Mouse (Mus musculus): Measurements from ENCODE around the gene Slc50a1. TPM values are rescaled to one million over a fixed set of nuclear protein-coding genes. Genes with fewer than 3 reads are reported as not detected.

Slc50a1 gene
- polyA plus RNA-seq, 1 experiment from 2014 or later = 55.1 TPM

DNA sequence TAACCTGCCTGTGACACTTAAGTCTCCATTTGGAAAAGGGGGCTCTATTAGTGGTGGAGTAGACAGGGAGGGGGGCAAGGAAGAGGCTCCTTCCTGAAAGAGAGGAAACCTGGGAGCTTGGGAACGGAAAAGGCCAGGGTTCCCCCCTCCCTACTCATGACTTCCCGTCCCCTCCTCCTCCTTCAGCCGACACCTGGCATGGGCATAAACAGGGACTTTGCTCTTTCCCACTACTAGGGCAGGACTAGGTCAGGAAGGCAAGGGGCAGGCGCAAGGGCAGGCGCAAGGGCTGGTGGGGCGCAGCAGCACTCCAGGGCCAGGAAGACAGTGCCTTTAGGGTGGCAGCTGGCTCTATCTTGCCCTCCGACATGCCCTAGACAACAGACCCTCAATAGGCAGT, 7.7 kb upstream of the Slc50a1 start:
- peak overlapping the region; percentile 51 for H3K4me3 ChIP-seq (ENCODE audit: low read length)
- peaks cover 16% of the 10 kb centered on the region for H3K36me3 ChIP-seq (ENCODE audit: control insufficient read depth, insufficient read depth, low read length)
- WGBS = 36% methylated on average over 6 of the region's 7 CpGs
- H3K9me3 ChIP-seq (ENCODE audit: control insufficient read depth, low read length) = no peaks in the 10 kb centered on the region
- H3K4me2 ChIP-seq (replicated peaks; ENCODE audit: low read depth, low read length) = peak overlapping the region; percentile 65
- peak overlapping the region; percentile 89 for H3K27ac ChIP-seq (ENCODE audit: low read depth, low read length)
- no peak for ATAC-seq (ENCODE audit: low FRiP score, low TSS enrichment)
- H3K27me3 ChIP-seq (ENCODE audit: control insufficient read depth, insufficient read depth, low read length) = peaks cover 2% of the 10 kb centered on the region
- H3K4me1 ChIP-seq (ENCODE audit: control insufficient read depth, insufficient read depth, low read length) = peaks cover 44% of the 10 kb centered on the region
- H3K9ac ChIP-seq (ENCODE audit: low read depth, low read length) = peak overlapping the region; percentile 78; the same call in 1 of the 2 replicates

- peaks cover 44% of the 10 kb centered on the region for H3K4me1 ChIP-seq (ENCODE audit: control insufficient read depth, insufficient read depth, low read length)
- peaks cover 20% of the 10 kb centered on the region for H3K36me3 ChIP-seq (ENCODE audit: control insufficient read depth, insufficient read depth, low read length)
- peaks cover 2% of the 10 kb centered on the region for H3K27me3 ChIP-seq (ENCODE audit: control insufficient read depth, insufficient read depth, low read length)
- WGBS = 14% methylated on average over 14 of the region's 14 CpGs
- no peaks in the 10 kb centered on the region for H3K9me3 ChIP-seq (ENCODE audit: control insufficient read depth, low read length)
- peak overlapping the region; percentile 78; the same call in 1 of the 2 replicates for H3K9ac ChIP-seq (ENCODE audit: low read depth, low read length)
- peak; percentile 11; the same call in 1 of the 2 replicates for ATAC-seq (ENCODE audit: low FRiP score, low TSS enrichment)
- peak overlapping the region; percentile 51 for H3K4me3 ChIP-seq (ENCODE audit: low read length)
- peak overlapping the region; percentile 89 for H3K27ac ChIP-seq (ENCODE audit: low read depth, low read length)
- H3K4me2 ChIP-seq (replicated peaks; ENCODE audit: low read depth, low read length) = peak overlapping the region; percentile 65
These were observed 7.1 kb upstream of the Slc50a1 start for GRCm38 (mm10) chr3:89277281-89278021.

- Histone ChIP-seq H3K9ac (ENCODE audit: low read depth, low read length) (no peak overlapping the region), H3K36me3 (ENCODE audit: control insufficient read depth, insufficient read depth, low read length) (peaks cover 30% of the 10 kb centered on the region), H3K27ac (ENCODE audit: low read depth, low read length) (no peak overlapping the region), H3K4me2 (replicated peaks; ENCODE audit: low read depth, low read length) (no peak overlapping the region), H3K4me1 (ENCODE audit: control insufficient read depth, insufficient read depth, low read length) (peaks cover 31% of the 10 kb centered on the region), H3K27me3 (ENCODE audit: control insufficient read depth, insufficient read depth, low read length) (no peaks in the 10 kb centered on the region; the same call in 1 of the 2 replicates), H3K9me3 (ENCODE audit: control insufficient read depth, low read length) (no peaks in the 10 kb centered on the region), H3K4me3 (ENCODE audit: low read length) (no peak overlapping the region)
- 92% methylated on average over 13 of the region's 13 CpGs for WGBS
- ATAC-seq (ENCODE audit: low FRiP score, low TSS enrichment) = no peak
These were observed 5.7 kb upstream of the Slc50a1 start for GRCm38 (mm10) chr3:89276061-89276460.

- H3K9ac ChIP-seq (ENCODE audit: low read depth, low read length) = no peak overlapping the region
- 63% methylated on average over 6 of the region's 6 CpGs for WGBS
- H3K9me3 ChIP-seq (ENCODE audit: control insufficient read depth, low read length) = no peaks in the 10 kb centered on the region
- no peak for ATAC-seq (ENCODE audit: low FRiP score, low TSS enrichment)
- H3K27me3 ChIP-seq (ENCODE audit: control insufficient read depth, insufficient read depth, low read length) = no peaks in the 10 kb centered on the region
- no peak overlapping the region for H3K27ac ChIP-seq (ENCODE audit: low read depth, low read length)
- no peak overlapping the region for H3K4me3 ChIP-seq (ENCODE audit: low read length)
- H3K36me3 ChIP-seq (ENCODE audit: control insufficient read depth, insufficient read depth, low read length) = peaks cover 36% of the 10 kb centered on the region
- H3K4me1 ChIP-seq (ENCODE audit: control insufficient read depth, insufficient read depth, low read length) = peaks cover 31% of the 10 kb centered on the region
- H3K4me2 ChIP-seq (replicated peaks; ENCODE audit: low read depth, low read length) = no peak overlapping the region
These were observed 1.4 kb upstream of the Slc50a1 start for GRCm38 (mm10) chr3:89271760-89272159.

- no peak for ATAC-seq (ENCODE audit: low FRiP score, low TSS enrichment)
- Histone ChIP-seq H3K4me1 (ENCODE audit: control insufficient read depth, insufficient read depth, low read length) (peaks cover 30% of the 10 kb centered on the region), H3K4me2 (replicated peaks; ENCODE audit: low read depth, low read length) (peak overlapping the region; percentile 78; the same call in 1 of the 2 replicates), H3K4me3 (ENCODE audit: low read length) (peak overlapping the region; percentile 53), H3K36me3 (ENCODE audit: control insufficient read depth, insufficient read depth, low read length) (peaks cover 35% of the 10 kb centered on the region), H3K27me3 (ENCODE audit: control insufficient read depth, insufficient read depth, low read length) (no peaks in the 10 kb centered on the region), H3K9me3 (ENCODE audit: control insufficient read depth, low read length) (no peaks in the 10 kb centered on the region), H3K9ac (ENCODE audit: low read depth, low read length) (peak overlapping the region; percentile 76), H3K27ac (ENCODE audit: low read depth, low read length) (peak overlapping the region; percentile 86; the same call in 1 of the 2 replicates)
- WGBS = 74% methylated on average over 6 of the region's 6 CpGs
These were observed 521 bp upstream of the Slc50a1 start for GRCm38 (mm10) chr3:89270891-89271290.

DNA sequence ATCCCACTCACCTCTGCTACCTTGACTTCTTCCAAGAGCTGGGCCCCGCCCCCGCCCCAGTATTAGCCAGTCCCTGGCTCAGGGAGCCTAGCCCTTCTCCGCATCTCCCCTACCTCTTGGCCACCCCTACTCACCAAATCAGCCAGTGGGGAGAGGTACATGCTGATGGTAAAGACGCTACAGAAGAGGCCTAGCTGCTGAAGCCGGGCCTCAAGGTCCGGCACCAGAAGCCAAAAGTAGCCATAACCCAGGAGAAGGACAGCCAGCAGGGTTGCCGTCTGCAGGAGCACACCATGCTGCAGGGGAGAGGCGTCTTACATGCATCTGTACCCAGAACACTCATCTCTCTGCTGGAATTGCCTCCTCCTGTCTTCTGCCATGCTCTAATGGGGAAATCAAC, 1.5 kb downstream of the Slc50a1 start:
- H3K4me3 ChIP-seq (ENCODE audit: low read length) = no peak overlapping the region
- H3K9me3 ChIP-seq (ENCODE audit: control insufficient read depth, low read length) = no peaks in the 10 kb centered on the region
- WGBS = 55% methylated on average over 8 of the region's 8 CpGs
- peaks cover 30% of the 10 kb centered on the region for H3K4me1 ChIP-seq (ENCODE audit: control insufficient read depth, insufficient read depth, low read length)
- H3K27ac ChIP-seq (ENCODE audit: low read depth, low read length) = no peak overlapping the region
- H3K27me3 ChIP-seq (ENCODE audit: control insufficient read depth, insufficient read depth, low read length) = no peaks in the 10 kb centered on the region
- H3K9ac ChIP-seq (ENCODE audit: low read depth, low read length) = peak overlapping the region; percentile 23; the same call in 1 of the 2 replicates
- ATAC-seq (ENCODE audit: low FRiP score, low TSS enrichment) = no peak
- H3K36me3 ChIP-seq (ENCODE audit: control insufficient read depth, insufficient read depth, low read length) = peaks cover 23% of the 10 kb centered on the region
- H3K4me2 ChIP-seq (replicated peaks; ENCODE audit: low read depth, low read length) = peak overlapping the region; percentile 78; the same call in 1 of the 2 replicates

DNA sequence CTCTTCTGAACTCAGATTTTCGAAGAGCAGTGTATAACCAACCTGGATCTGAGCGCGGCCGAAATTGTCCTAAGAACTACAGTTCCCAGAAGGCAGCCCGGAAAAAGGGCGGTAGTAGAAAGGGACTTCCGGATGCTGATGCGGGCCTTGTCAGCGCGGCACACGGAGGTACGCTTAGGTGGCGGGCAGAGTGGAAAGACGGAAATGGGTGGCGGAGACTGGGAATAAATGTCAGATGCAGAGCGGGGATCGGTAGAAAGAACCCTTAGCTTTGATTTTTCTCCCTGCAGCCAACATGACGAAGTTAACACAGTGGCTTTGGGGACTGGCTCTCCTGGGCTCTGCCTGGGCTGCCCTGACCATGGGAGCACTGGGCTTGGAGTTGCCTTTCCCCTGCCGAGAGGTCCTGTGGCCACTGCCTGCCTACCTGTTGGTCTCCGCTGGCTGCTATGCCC, 3.9 kb downstream of the Slc50a1 start:
- H3K9me3 ChIP-seq (ENCODE audit: control insufficient read depth, low read length) = no peaks in the 10 kb centered on the region
- H3K9ac ChIP-seq (ENCODE audit: low read depth, low read length) = peak overlapping the region; percentile 84
- H3K36me3 ChIP-seq (ENCODE audit: control insufficient read depth, insufficient read depth, low read length) = peaks cover 7% of the 10 kb centered on the region; the same call in 1 of the 2 replicates
- peaks cover 30% of the 10 kb centered on the region for H3K4me1 ChIP-seq (ENCODE audit: control insufficient read depth, insufficient read depth, low read length)
- WGBS = 0% methylated on average over 20 of the region's 20 CpGs
- H3K27me3 ChIP-seq (ENCODE audit: control insufficient read depth, insufficient read depth, low read length) = no peaks in the 10 kb centered on the region
- H3K4me2 ChIP-seq (replicated peaks; ENCODE audit: low read depth, low read length) = peak overlapping the region; percentile 85
- H3K4me3 ChIP-seq (ENCODE audit: low read length) = peak overlapping the region; percentile 83
- peak overlapping the region; percentile 10; the same call in 1 of the 2 replicates for H3K27ac ChIP-seq (ENCODE audit: low read depth, low read length)
- ATAC-seq (ENCODE audit: low FRiP score, low TSS enrichment) = peak; percentile 83

DNA sequence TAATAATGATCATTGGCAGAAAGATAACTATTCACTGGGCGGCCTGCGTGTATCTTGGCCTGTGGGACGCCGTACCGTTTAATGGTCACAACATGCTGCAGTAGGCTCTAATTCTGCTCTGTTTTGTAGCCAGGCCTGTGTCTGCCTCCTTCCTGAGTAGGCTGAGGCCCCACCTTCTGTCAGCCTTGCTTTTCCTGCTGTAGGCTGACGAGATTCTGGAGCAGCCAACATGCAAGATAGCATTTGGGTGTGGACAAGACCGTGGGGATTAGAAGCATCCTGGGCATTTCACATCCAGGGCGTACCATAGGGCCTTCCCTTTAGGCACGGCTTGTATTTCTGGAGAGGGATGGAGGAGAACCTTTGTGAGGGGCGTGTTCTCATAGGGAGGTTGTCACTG, 8.0 kb downstream of the Slc50a1 start:
- no peaks in the 10 kb centered on the region for H3K27me3 ChIP-seq (ENCODE audit: control insufficient read depth, insufficient read depth, low read length)
- peak overlapping the region; percentile 47; the same call in 1 of the 2 replicates for H3K27ac ChIP-seq (ENCODE audit: low read depth, low read length)
- no peaks in the 10 kb centered on the region for H3K36me3 ChIP-seq (ENCODE audit: control insufficient read depth, insufficient read depth, low read length)
- no peak overlapping the region for H3K4me3 ChIP-seq (ENCODE audit: low read length)
- H3K9me3 ChIP-seq (ENCODE audit: control insufficient read depth, low read length) = no peaks in the 10 kb centered on the region
- no peak for ATAC-seq (ENCODE audit: low FRiP score, low TSS enrichment)
- no peak overlapping the region for H3K9ac ChIP-seq (ENCODE audit: low read depth, low read length)
- 59% methylated on average over 10 of the region's 10 CpGs for WGBS
- 0 out of 2 replicates have a peak, but pooled peaks cover 7% of the 10 kb centered on the region for H3K4me1 ChIP-seq (ENCODE audit: control insufficient read depth, insufficient read depth, low read length)
- H3K4me2 ChIP-seq (replicated peaks; ENCODE audit: low read depth, low read length) = no peak overlapping the region

GRCm38 (mm10) chr3:89260211-89260610, 10.2 kb downstream of the Slc50a1 start:
- Histone ChIP-seq H3K9me3 (ENCODE audit: control insufficient read depth, low read length) (no peaks in the 10 kb centered on the region), H3K4me1 (ENCODE audit: control insufficient read depth, insufficient read depth, low read length) (no peaks in the 10 kb centered on the region), H3K36me3 (ENCODE audit: control insufficient read depth, insufficient read depth, low read length) (no peaks in the 10 kb centered on the region), H3K4me2 (replicated peaks; ENCODE audit: low read depth, low read length) (no peak overlapping the region), H3K4me3 (ENCODE audit: low read length) (no peak overlapping the region), H3K27me3 (ENCODE audit: control insufficient read depth, insufficient read depth, low read length) (no peaks in the 10 kb centered on the region), H3K9ac (ENCODE audit: low read depth, low read length) (no peak overlapping the region), H3K27ac (ENCODE audit: low read depth, low read length) (no peak overlapping the region)
- 72% methylated on average over 3 of the region's 3 CpGs for WGBS
- ATAC-seq (ENCODE audit: low FRiP score, low TSS enrichment) = no peak
